Mouse (Mus musculus): ENCODE measurements around the gene Gpsm3. TPM values are rescaled to one million over a fixed set of nuclear protein-coding genes. Genes with fewer than 3 reads are reported as not detected.
"Not testable (repeated sequence)": the region's sequence is repeated elsewhere in the genome, so short reads cannot be mapped to it uniquely, and the experiment has no call there.

Gpsm3 gene
- 28.5 and 29.5 TPM in 2 replicates for polyA plus RNA-seq (2015; fragmentation: Nextera tagmentation; extraction: Ambion mirVana)

DNA sequence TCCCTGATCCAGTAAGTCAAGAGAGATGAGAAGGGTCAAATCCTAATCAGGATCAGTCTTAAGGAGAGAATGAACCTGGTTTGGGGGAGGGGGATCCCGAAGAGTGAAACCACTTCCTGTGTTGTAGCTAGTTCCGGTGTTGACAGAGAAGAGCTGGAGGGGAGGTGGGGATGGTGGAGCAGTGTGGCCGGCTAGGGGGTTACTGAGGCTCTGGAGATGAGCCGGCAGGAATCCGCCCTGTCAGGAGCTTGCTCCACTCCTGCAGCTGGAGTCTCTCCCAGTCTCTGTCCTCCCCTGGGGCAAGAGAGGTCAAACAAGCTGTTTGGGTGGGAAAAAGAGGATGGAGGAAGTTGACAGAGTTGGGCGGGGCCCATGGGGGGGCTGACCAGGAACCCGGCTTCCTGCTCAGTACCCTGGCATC, at the start of gene Gpsm3:
Gene Gpsm3, plus strand, starts transcription at position 126 of the 421 bp plus-strand sequence.
- 0 out of 2 replicates have a peak, but pooled peaks cover 2% of the 10 kb centered on the region for H3K36me3 ChIP-seq (ENCODE audit: insufficient read depth, low read length)
- no peak for ATAC-seq (replicated peaks; ENCODE audit: low FRiP score, low read depth)
- peaks cover 53% of the 10 kb centered on the region for H3K4me1 ChIP-seq (replicated peaks; ENCODE audit: insufficient read depth, low read length)
- H3K27ac ChIP-seq = peak within 1 kb of the TSS; percentile 99
- peak within 1 kb of the TSS; percentile 98 for H3K4me2 ChIP-seq (ENCODE audit: low read length)
- no peaks in the 10 kb centered on the region for H3K9me3 ChIP-seq (replicated peaks; ENCODE audit: low read length)
- 9% methylated on average over 7 of the region's 7 CpGs for WGBS
- peak; percentile 82 for DNase-seq (ENCODE audit: low spot score)
- no peak for TF ChIP-seq CTCF (IDR thresholded peaks at IDR 0.05; ENCODE audit: low read depth)
- H3K27me3 ChIP-seq (ENCODE audit: insufficient read depth, low read length) = no peaks in the 10 kb centered on the region
- no peak within 1 kb of the TSS; the same call in 1 of the 2 replicates for H3K4me3 ChIP-seq (replicated peaks; ENCODE audit: low read depth, low read length)
- H3K9ac ChIP-seq (ENCODE audit: low read depth, low read length) = peak within 1 kb of the TSS; percentile 27

DNA sequence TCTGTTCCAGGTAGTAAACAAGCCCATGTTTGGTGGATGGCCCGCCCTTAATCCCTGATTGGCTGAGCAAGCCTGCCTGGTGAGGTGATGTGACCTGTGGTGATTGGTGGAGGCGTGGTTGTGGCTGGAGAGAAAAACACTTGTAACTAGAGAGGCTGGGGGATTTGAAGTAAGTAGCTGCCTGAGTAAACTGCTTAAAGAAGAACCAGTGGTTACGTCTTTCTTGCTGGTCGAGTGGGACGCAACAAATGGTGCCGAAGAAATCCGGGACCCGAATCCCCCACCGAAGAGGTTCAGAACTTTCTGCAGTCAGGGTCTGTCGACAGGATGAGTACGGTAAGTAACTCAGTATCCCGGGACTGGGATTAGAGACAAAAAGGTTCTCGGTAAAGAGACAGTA, 46.0 kb upstream of the Gpsm3 start:
- H3K27ac ChIP-seq; H3K4me3 ChIP-seq (replicated peaks; ENCODE audit: low read depth, low read length); H3K27me3 ChIP-seq (ENCODE audit: insufficient read depth, low read length); H3K9ac ChIP-seq (ENCODE audit: low read depth, low read length); H3K36me3 ChIP-seq (ENCODE audit: insufficient read depth, low read length); H3K4me1 ChIP-seq (replicated peaks; ENCODE audit: insufficient read depth, low read length); ATAC-seq (replicated peaks; ENCODE audit: low FRiP score, low read depth); H3K4me2 ChIP-seq (ENCODE audit: low read length); DNase-seq (ENCODE audit: low spot score); H3K9me3 ChIP-seq (replicated peaks; ENCODE audit: low read length): not testable (repeated sequence)
- WGBS = 95% methylated on average over 12 of the region's 13 CpGs

DNA sequence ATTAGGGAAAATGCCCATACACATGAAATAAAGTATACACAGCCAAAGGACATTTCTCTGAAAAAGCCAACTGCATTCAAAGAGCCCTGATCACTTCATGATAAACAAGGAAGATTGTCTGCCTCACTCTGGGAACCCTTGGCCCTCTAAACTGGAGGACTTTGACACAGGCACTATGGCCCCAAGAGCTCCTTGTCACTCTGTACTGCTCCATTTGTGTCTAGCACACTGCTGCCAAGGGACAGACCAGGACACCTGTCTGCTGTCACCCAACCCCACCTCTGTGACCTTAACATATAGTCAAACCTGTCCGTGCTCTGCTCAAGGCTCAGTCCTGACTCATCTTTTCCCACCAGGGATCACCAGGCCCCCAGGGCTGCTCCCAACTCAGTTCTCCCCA, 42.8 kb upstream of the Gpsm3 start:
- H3K4me2 ChIP-seq (ENCODE audit: low read length) = no peak overlapping the region
- ATAC-seq (replicated peaks; ENCODE audit: low FRiP score, low read depth) = no peak
- no peaks in the 10 kb centered on the region for H3K4me1 ChIP-seq (replicated peaks; ENCODE audit: insufficient read depth, low read length)
- no peaks in the 10 kb centered on the region for H3K9me3 ChIP-seq (replicated peaks; ENCODE audit: low read length)
- no peak overlapping the region for H3K4me3 ChIP-seq (replicated peaks; ENCODE audit: low read depth, low read length)
- no peak overlapping the region for H3K27ac ChIP-seq
- no peaks in the 10 kb centered on the region for H3K36me3 ChIP-seq (ENCODE audit: insufficient read depth, low read length)
- no peaks in the 10 kb centered on the region for H3K27me3 ChIP-seq (ENCODE audit: insufficient read depth, low read length)
- DNase-seq (ENCODE audit: low spot score) = no peak
- WGBS = 68% methylated on average over 1 of the region's 1 CpGs
- TF ChIP-seq CTCF (IDR thresholded peaks at IDR 0.05; ENCODE audit: low read depth) = no peak
- H3K9ac ChIP-seq (ENCODE audit: low read depth, low read length) = no peak overlapping the region

DNA sequence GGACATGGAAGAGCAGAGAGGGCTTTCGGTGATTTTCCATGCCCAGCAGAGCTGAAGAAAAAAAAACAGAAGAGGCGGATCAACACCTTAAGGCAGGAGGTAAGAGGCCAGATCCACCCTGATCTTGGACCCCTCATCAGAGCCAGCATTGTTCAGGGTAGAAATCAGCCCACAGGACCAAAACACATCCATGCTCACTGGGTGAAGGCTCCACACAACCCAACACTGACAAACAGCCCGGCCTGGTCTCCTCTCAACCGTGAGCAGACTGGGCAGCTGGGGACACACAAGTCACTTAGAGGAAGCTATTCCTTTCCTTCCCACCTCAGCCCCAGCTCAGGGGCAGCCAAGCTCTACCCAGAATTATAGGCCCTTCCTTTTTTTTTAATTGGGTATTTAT, 42.0 kb upstream of the Gpsm3 start:
- DNase-seq (ENCODE audit: low spot score) (no peak), ATAC-seq (replicated peaks; ENCODE audit: low FRiP score, low read depth) (no peak)
- Histone ChIP-seq H3K27me3 (ENCODE audit: insufficient read depth, low read length) (no peaks in the 10 kb centered on the region), H3K4me2 (ENCODE audit: low read length) (no peak overlapping the region), H3K4me3 (replicated peaks; ENCODE audit: low read depth, low read length) (no peak overlapping the region), H3K4me1 (replicated peaks; ENCODE audit: insufficient read depth, low read length) (no peaks in the 10 kb centered on the region), H3K9me3 (replicated peaks; ENCODE audit: low read length) (no peaks in the 10 kb centered on the region), H3K36me3 (ENCODE audit: insufficient read depth, low read length) (no peaks in the 10 kb centered on the region), H3K27ac (no peak overlapping the region), H3K9ac (ENCODE audit: low read depth, low read length) (no peak overlapping the region)
- WGBS = 84% methylated on average over 4 of the region's 4 CpGs
- TF ChIP-seq CTCF (IDR thresholded peaks at IDR 0.05; ENCODE audit: low read depth) = no peak

DNA sequence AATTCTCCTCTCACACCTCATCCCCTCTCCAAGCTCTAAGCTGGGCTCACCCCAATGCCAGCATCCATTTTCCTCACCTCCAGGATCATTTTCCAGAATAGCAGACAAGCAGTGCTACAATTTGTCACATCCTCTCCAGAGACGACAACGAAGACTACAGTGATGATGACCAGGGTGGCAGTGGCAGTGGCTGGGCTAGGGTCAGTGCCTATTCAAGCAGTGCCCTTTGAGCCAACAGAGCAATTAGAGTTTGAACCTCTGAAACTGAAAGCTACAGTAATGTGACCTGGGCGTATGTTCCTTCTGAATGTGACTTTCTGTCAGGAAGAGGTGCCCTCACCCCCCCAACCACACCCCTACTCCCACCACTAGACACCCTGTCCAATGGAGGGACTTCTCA, 40.5 kb upstream of the Gpsm3 start:
- DNase-seq (ENCODE audit: low spot score) (no peak), ATAC-seq (replicated peaks; ENCODE audit: low FRiP score, low read depth) (no peak)
- Histone ChIP-seq H3K9ac (ENCODE audit: low read depth, low read length) (no peak overlapping the region), H3K4me2 (ENCODE audit: low read length) (no peak overlapping the region), H3K36me3 (ENCODE audit: insufficient read depth, low read length) (no peaks in the 10 kb centered on the region), H3K27ac (no peak overlapping the region), H3K4me1 (replicated peaks; ENCODE audit: insufficient read depth, low read length) (no peaks in the 10 kb centered on the region), H3K27me3 (ENCODE audit: insufficient read depth, low read length) (no peaks in the 10 kb centered on the region), H3K9me3 (replicated peaks; ENCODE audit: low read length) (no peaks in the 10 kb centered on the region), H3K4me3 (replicated peaks; ENCODE audit: low read depth, low read length) (no peak overlapping the region)
- TF ChIP-seq CTCF (IDR thresholded peaks at IDR 0.05; ENCODE audit: low read depth) = no peak
- WGBS = 80% methylated on average over 3 of the region's 3 CpGs

DNA sequence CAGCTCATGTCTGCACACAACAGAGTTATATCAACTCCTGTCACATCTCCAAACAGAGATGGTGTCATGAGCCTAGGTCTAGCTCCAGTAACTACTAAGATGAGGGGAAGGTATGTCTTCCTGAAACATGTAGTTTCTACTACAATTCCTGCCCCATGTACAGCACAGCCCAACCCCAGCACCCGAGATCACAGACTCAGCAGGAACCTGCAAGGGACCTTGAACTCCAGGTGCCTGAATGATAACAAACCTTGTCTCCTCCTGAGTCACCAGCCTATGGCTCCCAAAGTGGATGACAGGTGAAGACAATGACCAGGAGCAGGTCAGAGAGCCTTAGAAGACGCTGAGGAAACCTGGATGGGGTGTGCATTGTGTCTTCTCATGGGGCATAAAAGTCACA, 39.8 kb upstream of the Gpsm3 start:
- Histone ChIP-seq H3K27me3 (ENCODE audit: insufficient read depth, low read length) (no peaks in the 10 kb centered on the region), H3K27ac (no peak overlapping the region), H3K36me3 (ENCODE audit: insufficient read depth, low read length) (no peaks in the 10 kb centered on the region), H3K4me2 (ENCODE audit: low read length) (no peak overlapping the region), H3K4me1 (replicated peaks; ENCODE audit: insufficient read depth, low read length) (no peaks in the 10 kb centered on the region), H3K9ac (ENCODE audit: low read depth, low read length) (no peak overlapping the region), H3K4me3 (replicated peaks; ENCODE audit: low read depth, low read length) (no peak overlapping the region), H3K9me3 (replicated peaks; ENCODE audit: low read length) (no peaks in the 10 kb centered on the region)
- WGBS = 77% methylated on average over 2 of the region's 2 CpGs
- DNase-seq (ENCODE audit: low spot score) (no peak), ATAC-seq (replicated peaks; ENCODE audit: low FRiP score, low read depth) (no peak)
- no peak for TF ChIP-seq CTCF (IDR thresholded peaks at IDR 0.05; ENCODE audit: low read depth)

DNA sequence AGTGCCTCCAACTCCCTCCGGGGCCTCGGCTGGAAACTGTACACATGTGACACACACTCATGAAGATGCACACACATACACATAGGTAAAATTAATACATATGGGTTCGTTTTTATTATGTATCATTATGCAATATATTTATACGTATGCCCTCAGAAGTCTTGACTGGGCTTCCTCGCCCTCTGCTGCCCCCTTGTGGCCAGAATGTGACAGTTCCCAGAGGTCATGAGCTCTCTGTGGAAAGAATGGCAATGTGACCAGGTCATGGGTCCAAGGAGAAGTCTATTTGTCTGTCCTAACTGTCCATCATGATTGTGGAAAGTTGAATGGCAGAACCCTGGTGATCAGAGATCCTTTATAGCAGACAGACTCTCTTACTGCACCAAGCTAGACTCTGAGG, 34.1 kb upstream of the Gpsm3 start:
- H3K36me3 ChIP-seq (ENCODE audit: insufficient read depth, low read length) = no peaks in the 10 kb centered on the region
- H3K9ac ChIP-seq (ENCODE audit: low read depth, low read length) = no peak overlapping the region
- 29% methylated on average over 5 of the region's 5 CpGs for WGBS
- peak; percentile 95 for TF ChIP-seq CTCF (IDR thresholded peaks at IDR 0.05; ENCODE audit: low read depth)
- H3K9me3 ChIP-seq (replicated peaks; ENCODE audit: low read length) = no peaks in the 10 kb centered on the region
- ATAC-seq (replicated peaks; ENCODE audit: low FRiP score, low read depth) = no peak; the same call in 1 of the 2 replicates
- no peak overlapping the region for H3K27ac ChIP-seq
- H3K4me1 ChIP-seq (replicated peaks; ENCODE audit: insufficient read depth, low read length) = no peaks in the 10 kb centered on the region
- H3K4me3 ChIP-seq (replicated peaks; ENCODE audit: low read depth, low read length) = no peak overlapping the region
- no peaks in the 10 kb centered on the region for H3K27me3 ChIP-seq (ENCODE audit: insufficient read depth, low read length)
- H3K4me2 ChIP-seq (ENCODE audit: low read length) = no peak overlapping the region
- peak; percentile 74 for DNase-seq (ENCODE audit: low spot score)
